Mouse (Mus musculus) hindbrain, embryonic 16.5 days (tissue): ENCODE measurements around the gene Crebzf. TPM values are rescaled to one million over a fixed set of nuclear protein-coding genes. Genes with fewer than 3 reads are reported as not detected.

Source experiments
- ATAC-seq: fragments of 200-750 bp; cut with Nextera tagmentation; 2 replicates; pipeline ENCODE4 v1.8.0; 2017; ENCODE audit warnings: moderate TSS enrichment, moderate library complexity
- H3K27ac ChIP-seq: fragments of 300-500 bp; sonication (generic); 2 replicates; pipeline ENCODE4 v1.5.1; 2014; ENCODE audit warnings: low read depth, mild to moderate bottlenecking, control low read depth, low read length, moderate library complexity
- H3K27me3 ChIP-seq: fragments of 300-500 bp; sonication (generic); replicated peaks from 2 replicates; pipeline ENCODE4 v1.6.1; 2014; ENCODE audit warnings: low read length; ENCODE audit not compliant: control insufficient read depth, insufficient read depth
- H3K36me3 ChIP-seq: fragments of 300-500 bp; sonication (generic); 2 replicates; pipeline ENCODE4 v1.6.1; 2014; ENCODE audit warnings: mild to moderate bottlenecking, low read length, moderate library complexity, mixed read lengths; ENCODE audit not compliant: control insufficient read depth, insufficient read depth
- H3K4me1 ChIP-seq: fragments of 300-500 bp; sonication (generic); 2 replicates; pipeline ENCODE4 v1.6.1; 2014; ENCODE audit warnings: low read depth, low read length; ENCODE audit not compliant: control insufficient read depth, insufficient read depth
- H3K4me2 ChIP-seq: fragments of 300-500 bp; sonication (generic); 2 replicates; pipeline ENCODE4 v1.6.1; 2014; ENCODE audit warnings: mild to moderate bottlenecking, low read length, control low read depth, moderate library complexity
- H3K4me3 ChIP-seq: fragments of 300-500 bp; sonication (generic); 2 replicates; pipeline ENCODE4 v1.5.1; 2014; ENCODE audit warnings: mild to moderate bottlenecking, low read length, control low read depth, moderate library complexity
- H3K9ac ChIP-seq: fragments of 300-500 bp; sonication (generic); 2 replicates; pipeline ENCODE4 v1.6.1; 2014; ENCODE audit warnings: low read depth, mild to moderate bottlenecking, control low read depth, low read length, moderate library complexity
- H3K9me3 ChIP-seq: fragments of 300-500 bp; sonication (generic); 2 replicates; pipeline ENCODE4 v1.6.1; 2014; ENCODE audit warnings: mild to moderate bottlenecking, low read length, moderate library complexity; ENCODE audit not compliant: control insufficient read depth
- WGBS: fragments of 180-500 bp; shearing (Covaris S2); extraction: QIAGEN DNeasy Blood & Tissue Kit; methylation state at CpG from one replicate; pipeline ENCODE4 v1.1.7; 2014; 5-methylcytosine and 5-hydroxymethylcytosine counted together
- polyA plus RNA-seq: library from polyadenylated mRNA; unstranded; fragments of >200 nt; fragmentation: Nextera tagmentation; extraction: Ambion mirVana; gene quantifications from 2 replicates; pipeline ENCODE4 v1.2.1, GENCODE M21; 2015

The Crebzf gene
- polyA plus RNA-seq, 1 experiment from 2014 or later: 17.0 TPM

DNA sequence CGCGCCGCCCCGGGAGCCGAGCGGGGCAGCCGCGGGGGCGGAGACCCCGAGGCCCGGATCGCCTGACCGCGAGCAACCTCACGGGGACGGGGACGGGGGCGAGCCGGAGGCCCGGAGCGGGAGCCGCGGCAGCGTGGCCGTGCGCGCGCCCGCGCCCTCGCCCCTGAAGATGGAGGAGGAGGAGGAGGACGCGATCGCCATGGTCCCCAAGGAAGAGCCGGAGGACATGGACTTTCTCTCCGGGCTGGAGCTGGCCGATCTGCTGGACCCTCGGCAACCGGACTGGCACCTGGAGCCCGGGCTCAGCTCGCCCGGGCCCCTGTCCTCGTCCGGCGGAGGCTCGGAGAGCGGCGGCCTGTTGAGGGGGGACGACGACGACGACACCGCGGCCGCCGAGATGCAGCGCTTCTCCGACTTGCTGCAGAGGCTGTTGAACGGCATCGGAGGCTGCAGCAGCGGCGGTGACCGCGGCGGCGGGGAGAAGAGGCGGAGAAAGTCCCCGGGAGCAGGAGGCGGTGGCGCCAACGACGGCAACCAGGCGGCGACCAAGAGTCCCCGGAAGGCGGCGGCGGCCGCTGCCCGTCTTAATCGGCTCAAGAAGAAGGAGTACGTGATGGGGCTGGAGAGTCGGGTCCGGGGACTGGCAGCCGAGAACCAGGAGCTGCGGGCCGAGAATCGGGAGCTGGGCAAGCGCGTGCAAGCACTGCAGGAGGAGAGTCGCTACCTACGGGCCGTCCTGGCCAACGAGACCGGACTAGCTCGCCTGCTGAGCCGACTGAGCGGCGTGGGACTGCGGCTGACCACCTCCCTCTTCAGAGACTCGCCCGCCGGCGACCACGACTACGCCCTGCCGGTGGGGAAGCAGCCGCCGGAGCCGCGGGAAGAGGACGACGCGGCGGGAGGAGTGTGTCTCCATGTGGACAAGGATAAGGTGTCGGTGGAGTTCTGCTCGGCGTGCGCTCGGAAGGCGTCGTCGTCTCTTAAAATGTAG lies 867 bp downstream of the Crebzf start:
- no peaks in the 10 kb centered on the region for H3K36me3 ChIP-seq
- peaks cover 5% of the 10 kb centered on the region for H3K4me1 ChIP-seq
- no peaks in the 10 kb centered on the region for H3K27me3 ChIP-seq
- peak overlapping the region; percentile 99 for H3K9ac ChIP-seq
- peak overlapping the region; percentile 99 for H3K27ac ChIP-seq
- peak; percentile 68 for ATAC-seq
- under 1% methylated on average over 101 of the region's 123 CpGs for WGBS
- H3K4me2 ChIP-seq: peak overlapping the region; percentile 98
- H3K4me3 ChIP-seq: peak overlapping the region; percentile 98
- no peaks in the 10 kb centered on the region for H3K9me3 ChIP-seq

DNA sequence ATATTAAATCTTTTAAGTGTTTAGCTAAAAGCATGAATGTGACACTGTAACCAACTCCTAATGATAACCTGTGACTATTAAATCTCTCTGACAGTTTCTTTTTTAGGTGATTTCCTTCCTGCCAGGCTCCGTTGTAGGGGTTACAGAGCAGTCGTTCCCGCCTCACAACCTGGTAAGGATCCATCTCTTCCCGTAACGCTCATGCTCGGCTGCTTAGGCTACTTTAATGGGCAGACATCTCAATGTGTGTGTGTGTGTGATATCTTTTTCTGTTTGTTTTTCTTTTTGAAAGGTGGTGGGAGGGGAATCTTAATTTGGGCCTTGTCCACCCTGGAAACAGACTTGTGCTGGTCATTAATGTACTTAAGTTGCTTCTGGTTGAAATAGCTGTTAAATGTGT lies 1.7 kb downstream of the Crebzf start:
- ATAC-seq: no peak
- H3K36me3 ChIP-seq: peaks cover 2% of the 10 kb centered on the region; the same call in 1 of the 2 replicates
- peaks cover 5% of the 10 kb centered on the region for H3K4me1 ChIP-seq
- H3K27ac ChIP-seq: no peak overlapping the region
- H3K4me2 ChIP-seq: peak overlapping the region; percentile 98
- WGBS: 0% methylated on average over 6 of the region's 6 CpGs
- H3K4me3 ChIP-seq: peak overlapping the region; percentile 98
- H3K9ac ChIP-seq: peak overlapping the region; percentile 99
- H3K27me3 ChIP-seq: no peaks in the 10 kb centered on the region
- H3K9me3 ChIP-seq: no peaks in the 10 kb centered on the region

DNA sequence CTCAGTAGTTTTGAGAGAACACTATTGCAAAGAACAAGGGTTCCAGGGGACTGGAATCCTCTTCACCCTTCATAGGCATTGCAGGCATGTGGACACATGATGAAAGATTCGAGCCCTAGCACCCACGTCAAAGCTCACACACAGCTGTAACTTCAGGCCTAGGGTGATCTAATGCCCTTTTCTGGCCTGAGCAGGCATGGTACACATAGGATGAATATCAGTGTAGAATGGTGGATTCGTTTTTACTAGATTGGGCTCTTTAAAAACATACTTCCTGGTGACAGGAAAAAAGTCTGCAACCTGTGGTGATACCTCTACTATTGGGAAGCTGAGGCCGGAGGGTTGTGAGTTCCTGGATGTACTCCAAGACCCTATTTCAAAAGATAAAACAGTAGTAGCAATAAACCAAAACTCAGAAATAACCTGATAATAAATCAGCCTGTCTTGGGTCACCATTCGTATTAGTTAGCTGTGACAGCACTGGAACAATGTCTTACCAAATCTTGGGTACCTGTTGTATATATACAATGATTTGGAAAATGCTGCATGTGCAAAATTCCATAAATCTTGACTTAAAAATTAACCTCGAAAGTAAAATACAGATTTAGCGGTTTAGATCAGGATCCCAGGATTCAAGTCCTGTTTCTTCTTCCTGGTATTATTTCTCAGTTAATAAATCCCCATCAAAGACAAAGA lies 13.8 kb downstream of the Crebzf start:
- 33% methylated on average over 7 of the region's 7 CpGs for WGBS

DNA sequence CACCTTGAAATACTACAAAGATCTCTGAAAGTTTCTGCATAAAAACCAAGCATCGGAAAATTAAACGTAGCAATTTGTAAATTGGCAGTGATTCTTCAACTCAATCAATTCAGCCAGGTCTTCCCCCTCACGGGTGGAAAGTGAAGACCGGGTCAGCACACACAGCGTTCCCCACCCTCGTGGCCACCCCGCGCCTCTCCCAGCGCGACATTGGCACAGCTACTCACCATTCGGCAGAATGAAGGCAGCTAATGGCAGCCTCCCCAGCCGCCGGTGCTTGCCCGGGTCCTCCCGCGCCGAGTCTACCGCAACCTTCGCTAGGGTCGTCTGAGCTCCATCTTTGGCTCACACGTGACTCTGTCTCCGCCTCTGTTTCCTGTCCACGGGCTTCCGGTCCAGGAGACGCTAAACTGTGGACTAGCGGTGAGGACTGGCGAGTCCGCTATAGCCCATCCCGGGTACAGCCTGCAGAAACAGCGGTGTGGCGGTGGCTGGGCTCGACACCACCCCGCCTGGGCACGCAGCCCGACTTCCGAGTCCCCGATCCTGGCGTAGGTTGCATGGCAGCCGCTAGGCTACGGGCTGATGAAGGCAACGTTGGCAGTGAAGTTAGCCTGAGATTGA lies 14.4 kb downstream of the Crebzf start, which contains the start of gene Tmem126a:
Tmem126a (minus strand) TSS at position 385 of the 624 bp plus-strand sequence.
- peaks cover 10% of the 10 kb centered on the region for H3K4me1 ChIP-seq
- peak; percentile 99 for ATAC-seq
- no peaks in the 10 kb centered on the region; the same call in 1 of the 2 replicates for H3K36me3 ChIP-seq
- WGBS: under 1% methylated on average over 41 of the region's 41 CpGs
- no peaks in the 10 kb centered on the region for H3K27me3 ChIP-seq
- H3K9me3 ChIP-seq: no peaks in the 10 kb centered on the region
- peak within 1 kb of the TSS; percentile 96 for H3K27ac ChIP-seq
- H3K9ac ChIP-seq: peak within 1 kb of the TSS; percentile 90
- peak within 1 kb of the TSS; percentile 77 for H3K4me3 ChIP-seq
- peak within 1 kb of the TSS; percentile 72 for H3K4me2 ChIP-seq

More for the DNA sequence above, 13.8 kb downstream of the Crebzf start:
- no peak for ATAC-seq
- no peaks in the 10 kb centered on the region for H3K27me3 ChIP-seq
- peak overlapping the region; percentile 90 for H3K9ac ChIP-seq
- peak overlapping the region; percentile 96; the same call in 1 of the 2 replicates for H3K27ac ChIP-seq
- peak overlapping the region; percentile 72 for H3K4me2 ChIP-seq
- no peaks in the 10 kb centered on the region for H3K9me3 ChIP-seq
- H3K36me3 ChIP-seq: no peaks in the 10 kb centered on the region; the same call in 1 of the 2 replicates
- H3K4me1 ChIP-seq: peaks cover 10% of the 10 kb centered on the region
- peak overlapping the region; percentile 77 for H3K4me3 ChIP-seq

DNA sequence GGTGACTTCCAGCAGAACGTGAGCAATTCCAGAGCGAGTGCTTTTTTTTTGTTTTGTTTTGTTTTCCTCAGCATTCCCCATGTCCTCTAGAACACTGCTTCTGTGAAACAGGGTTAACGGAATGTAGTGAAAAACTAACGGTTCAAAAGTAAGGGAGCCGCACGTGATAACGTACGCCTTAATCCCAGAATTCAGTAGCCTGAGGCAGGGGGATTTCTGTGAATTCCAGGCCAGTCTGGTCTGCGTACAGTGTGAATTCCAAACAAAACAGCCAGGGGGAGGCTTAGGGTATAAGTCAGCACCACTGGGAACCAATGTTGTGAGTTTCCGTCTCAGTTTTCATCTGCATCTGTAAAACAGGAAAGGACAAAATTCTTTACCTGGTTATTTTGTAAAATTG lies 15.0 kb downstream of the Crebzf start:
- 8% methylated on average over 10 of the region's 10 CpGs for WGBS
- no peaks in the 10 kb centered on the region for H3K27me3 ChIP-seq

DNA sequence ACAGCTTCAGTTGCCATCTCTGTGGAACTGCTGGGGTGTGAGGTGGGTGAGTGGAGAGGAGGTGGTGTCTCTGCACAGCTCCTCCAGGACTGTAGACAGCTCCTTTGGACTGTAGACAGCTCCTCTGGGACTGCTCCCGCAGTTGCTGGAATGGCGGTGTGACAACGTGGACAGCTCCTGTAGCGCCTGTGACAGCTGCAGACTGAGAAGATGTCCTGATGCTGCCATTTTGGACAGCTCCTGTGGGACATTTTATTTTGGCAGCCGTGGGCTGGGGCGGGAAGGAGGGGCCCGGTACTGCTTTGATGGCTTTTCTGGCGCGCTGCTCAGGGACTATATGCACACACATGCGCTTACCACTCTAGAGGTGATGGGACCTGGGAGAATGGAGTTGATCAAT lies 17.8 kb downstream of the Crebzf start:
- 60% methylated on average over 10 of the region's 10 CpGs for WGBS
- no peak overlapping the region for H3K4me3 ChIP-seq
- ATAC-seq: no peak

More for the DNA sequence above, 15.0 kb downstream of the Crebzf start:
- Histone ChIP-seq H3K9ac (peak overlapping the region; percentile 90), H3K9me3 (no peaks in the 10 kb centered on the region), H3K4me3 (peak overlapping the region; percentile 77), H3K4me2 (peak overlapping the region; percentile 72), H3K36me3 (no peaks in the 10 kb centered on the region; the same call in 1 of the 2 replicates), H3K27ac (peak overlapping the region; percentile 96), H3K4me1 (peaks cover 10% of the 10 kb centered on the region)
- ATAC-seq: peak; percentile 64

DNA sequence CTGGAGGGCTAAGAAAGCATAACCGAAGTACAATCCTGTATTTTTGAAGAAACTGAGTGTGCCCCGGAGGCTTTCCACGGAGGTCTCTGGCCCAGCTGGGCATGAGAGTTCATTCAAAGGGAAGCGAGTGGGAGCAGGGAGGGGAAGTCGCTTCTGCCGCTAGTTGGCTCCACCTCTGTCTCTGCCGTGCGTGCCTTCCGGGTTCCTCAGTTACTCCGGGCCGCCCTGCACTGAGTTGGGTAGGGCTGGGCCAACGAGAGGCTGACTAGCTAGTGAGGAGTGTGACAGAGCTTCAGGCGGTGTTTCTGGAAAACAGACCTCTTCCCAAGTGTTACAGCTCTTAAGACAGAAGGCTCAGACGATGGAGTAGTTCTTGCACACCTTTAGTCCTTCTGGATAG lies 18.4 kb downstream of the Crebzf start:
- 20% methylated on average over 14 of the region's 14 CpGs for WGBS
- no peak overlapping the region for H3K9ac ChIP-seq
- H3K4me1 ChIP-seq: peaks cover 5% of the 10 kb centered on the region
- H3K9me3 ChIP-seq: no peaks in the 10 kb centered on the region
- no peaks in the 10 kb centered on the region for H3K27me3 ChIP-seq
- ATAC-seq: no peak
- H3K27ac ChIP-seq: no peak overlapping the region
- no peaks in the 10 kb centered on the region for H3K36me3 ChIP-seq
- no peak overlapping the region for H3K4me3 ChIP-seq
- H3K4me2 ChIP-seq: no peak overlapping the region

More for the DNA sequence above, 17.8 kb downstream of the Crebzf start:
- H3K9me3 ChIP-seq: no peaks in the 10 kb centered on the region
- no peaks in the 10 kb centered on the region for H3K36me3 ChIP-seq
- H3K9ac ChIP-seq: no peak overlapping the region
- no peak overlapping the region for H3K4me2 ChIP-seq
- H3K27ac ChIP-seq: no peak overlapping the region
- H3K27me3 ChIP-seq: no peaks in the 10 kb centered on the region
- peaks cover 10% of the 10 kb centered on the region for H3K4me1 ChIP-seq

DNA sequence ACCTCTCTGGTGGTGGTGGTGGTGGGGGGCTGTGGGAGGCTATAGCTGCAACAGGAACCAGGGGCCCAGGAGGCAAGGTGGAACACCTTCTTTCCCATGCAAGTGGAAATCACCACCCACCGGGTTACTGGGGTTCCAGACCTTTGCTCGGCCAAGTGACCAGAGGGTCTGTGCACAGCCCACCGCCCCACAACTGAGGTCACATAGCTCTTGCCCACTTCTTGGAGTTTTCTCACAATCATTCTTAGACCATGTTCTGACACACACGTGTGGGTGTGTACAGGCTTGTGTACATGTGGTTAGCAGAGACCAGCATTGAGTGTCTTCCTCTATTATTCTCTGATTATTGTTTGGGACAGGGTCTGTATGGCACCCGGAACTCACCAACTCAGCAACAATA lies 18.9 kb downstream of the Crebzf start:
- peaks cover under 1% of the 10 kb centered on the region; the same call in 1 of the 2 replicates for H3K4me1 ChIP-seq
- H3K27ac ChIP-seq: no peak overlapping the region
- ATAC-seq: no peak
- H3K36me3 ChIP-seq: no peaks in the 10 kb centered on the region
- H3K9me3 ChIP-seq: no peaks in the 10 kb centered on the region
- H3K27me3 ChIP-seq: no peaks in the 10 kb centered on the region
- no peak overlapping the region for H3K9ac ChIP-seq
- H3K4me2 ChIP-seq: no peak overlapping the region
- H3K4me3 ChIP-seq: no peak overlapping the region
- WGBS: 96% methylated on average over 5 of the region's 5 CpGs
